ENCODE assay signal across 8 mouse cellular contexts in genomic region chr14:49172582-49172988, GRCm38 (mm10). TPM values are rescaled to one million over a fixed set of nuclear protein-coding genes. Genes with fewer than 3 reads are reported as not detected.
DNase-seq lines count a peak whose midpoint lies in the region; ATAC-seq and TF ChIP-seq lines count a peak whose summit lies in the region.

No protein-coding gene starts in this region.

- no peaks in the 10 kb centered on the region for H3K27me3 ChIP-seq in forebrain, embryonic 15.5 days
- H3K27me3 ChIP-seq in hindbrain, embryonic 14.5 days (ENCODE audit: control insufficient read depth, insufficient read depth, low read length), result no peaks in the 10 kb centered on the region

- H3K9me3 ChIP-seq in forebrain, embryonic 15.5 days, result no peaks in the 10 kb centered on the region
- H3K9me3 ChIP-seq in hindbrain, embryonic 14.5 days (ENCODE audit: control insufficient read depth, low read length), result no peaks in the 10 kb centered on the region

- no peaks in the 10 kb centered on the region for H3K36me3 ChIP-seq in forebrain, embryonic 15.5 days
- peaks cover 9% of the 10 kb centered on the region; the same call in 1 of the 2 replicates for H3K36me3 ChIP-seq in hindbrain, embryonic 14.5 days (replicated peaks; ENCODE audit: control insufficient read depth, insufficient read depth)

- H3K4me2 ChIP-seq in forebrain, embryonic 15.5 days (replicated peaks), result peak overlapping the region; percentile 91
- H3K4me2 ChIP-seq in hindbrain, embryonic 14.5 days (replicated peaks), result peak overlapping the region; percentile 82

- peak overlapping the region; percentile 94 for H3K9ac ChIP-seq in forebrain, embryonic 15.5 days (replicated peaks)
- peak overlapping the region; percentile 95 for H3K9ac ChIP-seq in hindbrain, embryonic 14.5 days

- no peak for TF ChIP-seq CTCF in left cerebral cortex, adult 2 months (IDR thresholded peaks at IDR 0.05)

- H3K4me1 ChIP-seq in forebrain, embryonic 15.5 days, result peaks cover 29% of the 10 kb centered on the region
- peaks cover 36% of the 10 kb centered on the region for H3K4me1 ChIP-seq in hindbrain, embryonic 14.5 days (replicated peaks; ENCODE audit: control insufficient read depth, insufficient read depth, low read length)

- DNase-seq in Muller cell, postnatal 12 days (ENCODE audit: inconsistent ontology term), result peak; percentile 74
- DNase-seq in cerebellum, adult 11-12 months, result peak; percentile 55
- DNase-seq in hindbrain, embryonic 14.5 days (ENCODE audit: low spot score), result peak; percentile 30
- peak; percentile 55 to 69 for DNase-seq in left cerebral cortex, adult 2 months (ENCODE audit: extremely low spot score in 1 of 2, low spot score in 2 of 2)
- peak; percentile 42 for DNase-seq in lung, postnatal 36 days
- peak; percentile 70 for DNase-seq in retina, embryonic 14.5 days (ENCODE audit: low spot score)
- DNase-seq in thymus, postnatal 4 days, result peak; percentile 78

- intact Hi-C loops in left cerebral cortex, adult 2 months (cut with DNase I), result loop anchor here (2.0 to 10.0 kb wide), 2 partner anchors 106 to 1892 kb away; partner anchors contain the start of genes Ap5m1 and Exoc5

- under 1% methylated on average over 44 of the region's 46 CpGs for WGBS in forebrain, embryonic 15.5 days
- under 1% methylated on average over 40 of the region's 46 CpGs for WGBS in hindbrain, embryonic 14.5 days

- peak overlapping the region; percentile 81 for H3K27ac ChIP-seq in forebrain, embryonic 15.5 days (replicated peaks)
- H3K27ac ChIP-seq in hindbrain, embryonic 14.5 days, result peak overlapping the region; percentile 87
- peak overlapping the region; percentile 88 for H3K27ac ChIP-seq in left cerebral cortex, adult 2 months

- peak overlapping the region; percentile 71 for H3K4me3 ChIP-seq in forebrain, embryonic 15.5 days
- H3K4me3 ChIP-seq in hindbrain, embryonic 14.5 days (replicated peaks; ENCODE audit: low read length), result peak overlapping the region; percentile 91
- H3K4me3 ChIP-seq in left cerebral cortex, adult 2 months, result peak overlapping the region; percentile 92

- peak; percentile 90 for ATAC-seq in forebrain, embryonic 15.5 days (replicated peaks)
- ATAC-seq in hindbrain, embryonic 14.5 days (ENCODE audit: low FRiP score), result peak; percentile 84

RNA-seq across cellular contexts. Expression of gene Naa30, which starts 0.6 kb away (rescaled TPM):
- polyA plus RNA-seq in forebrain, embryonic 15.5 days (2015; fragmentation: Nextera tagmentation; extraction: Ambion mirVana), result 16.4 and 17.3 TPM in 2 replicates
- 20.3 and 23.8 TPM in 2 replicates for polyA plus RNA-seq in hindbrain, embryonic 14.5 days (2014; fragmentation: Nextera tagmentation; extraction: Ambion mirVana)
- total RNA-seq in left cerebral cortex, adult 2 months (2021), result 10 to 100 TPM; 36.3 to 42.4 TPM

Comparison
In these comparisons a context has a peak if more than half of its experiments do, and no peak if none do; other contexts are left out.
1. Peak in every context shown above with its lines: DNase-seq, ATAC-seq, H3K4me3 ChIP-seq and H3K27ac ChIP-seq.